Mouse (Mus musculus): ENCODE results near the gene Birc5. TPM values are rescaled to one million over a fixed set of nuclear protein-coding genes. Genes with fewer than 3 reads are reported as not detected.

Gene Birc5
- polyA plus RNA-seq, 1 experiment: 97.3 TPM

DNA sequence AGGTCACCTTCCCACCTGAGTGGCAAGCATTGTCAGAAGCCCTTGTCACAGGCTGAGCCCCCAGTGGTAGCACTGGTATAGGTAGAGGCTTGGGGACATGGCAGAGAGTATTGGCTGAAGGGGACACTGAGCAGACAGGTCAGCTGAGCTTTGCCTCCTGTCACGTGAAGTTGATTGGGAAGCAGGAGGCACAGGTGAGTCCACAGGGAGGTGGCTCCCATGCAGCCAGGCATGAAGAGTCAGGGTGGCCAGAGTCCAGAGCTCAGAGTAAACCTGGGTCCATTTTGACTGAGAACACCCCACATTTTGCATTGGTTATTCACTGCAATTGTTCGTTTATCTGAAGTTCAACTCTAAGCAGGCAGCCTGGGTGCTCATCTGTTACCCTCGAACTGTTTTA is 3.8 kb downstream of the Birc5 start:
- H3K4me1 ChIP-seq (ENCODE audit: control insufficient read depth, insufficient read depth, low read length): peaks cover 10% of the 10 kb centered on the region
- no peak for TF ChIP-seq CTCF (IDR thresholded peaks at IDR 0.05; ENCODE audit: low read depth, low read length)
- no peak for TF ChIP-seq POLR2A (IDR thresholded peaks at IDR 0.05; ENCODE audit: borderline replicate concordance, low read depth, low read length)
- H3K4me3 ChIP-seq (ENCODE audit: insufficient read depth, low read length): no peak overlapping the region
- H3K27ac ChIP-seq (ENCODE audit: insufficient read depth, low read depth, low read length): no peak overlapping the region

DNA sequence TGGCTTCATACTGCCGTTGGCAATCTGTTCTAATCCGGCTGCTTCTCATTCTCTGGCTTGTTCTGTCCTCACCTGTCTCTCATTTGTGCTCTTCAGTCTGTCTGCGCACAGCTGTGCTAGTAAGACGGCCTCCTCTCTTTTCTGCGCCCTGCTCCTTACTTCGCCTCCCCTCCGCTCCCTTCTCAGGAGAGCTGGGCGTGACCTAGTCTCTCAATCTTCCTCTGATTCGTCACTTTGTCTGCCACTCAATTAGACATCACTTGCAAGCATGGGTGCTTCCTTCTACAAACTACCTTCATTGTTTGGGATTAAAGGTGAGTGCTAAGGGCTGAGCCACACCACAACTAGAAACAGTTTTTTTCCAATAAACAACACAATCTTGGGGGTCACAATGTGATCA is 5.2 kb downstream of the Birc5 start:
- no peak for TF ChIP-seq POLR2A (IDR thresholded peaks at IDR 0.05; ENCODE audit: borderline replicate concordance, low read depth, low read length)
- TF ChIP-seq CTCF (IDR thresholded peaks at IDR 0.05; ENCODE audit: low read depth, low read length): no peak
- no peak overlapping the region for H3K27ac ChIP-seq (ENCODE audit: insufficient read depth, low read depth, low read length)
- no peak overlapping the region for H3K4me3 ChIP-seq (ENCODE audit: insufficient read depth, low read length)
- H3K4me1 ChIP-seq (ENCODE audit: control insufficient read depth, insufficient read depth, low read length): peaks cover 8% of the 10 kb centered on the region

DNA sequence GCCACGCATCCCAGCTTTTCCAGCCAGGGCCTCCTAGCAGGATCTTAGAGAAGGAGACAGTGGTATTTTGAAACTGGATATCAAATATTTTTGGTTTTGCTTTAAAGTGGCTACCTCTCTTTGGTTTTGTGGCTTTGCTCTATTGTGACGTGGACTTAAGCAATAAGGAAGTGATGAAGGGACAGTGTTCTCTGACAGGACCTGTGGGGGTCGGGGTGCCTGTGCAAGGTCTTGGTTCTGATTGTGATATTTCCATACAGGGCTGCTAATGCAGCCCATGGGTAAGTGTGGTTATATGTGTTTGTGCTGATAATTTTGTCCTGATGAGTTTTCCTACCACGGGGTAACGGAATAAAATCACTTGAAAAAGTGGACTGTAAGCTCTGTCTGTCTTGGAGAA is 6.3 kb downstream of the Birc5 start:
- TF ChIP-seq POLR2A (IDR thresholded peaks at IDR 0.05; ENCODE audit: borderline replicate concordance, low read depth, low read length) (no peak), CTCF (IDR thresholded peaks at IDR 0.05; ENCODE audit: low read depth, low read length) (no peak)
- Histone ChIP-seq H3K27ac (ENCODE audit: insufficient read depth, low read depth, low read length) (no peak overlapping the region), H3K4me3 (ENCODE audit: insufficient read depth, low read length) (no peak overlapping the region), H3K4me1 (ENCODE audit: control insufficient read depth, insufficient read depth, low read length) (peaks cover 6% of the 10 kb centered on the region)

DNA sequence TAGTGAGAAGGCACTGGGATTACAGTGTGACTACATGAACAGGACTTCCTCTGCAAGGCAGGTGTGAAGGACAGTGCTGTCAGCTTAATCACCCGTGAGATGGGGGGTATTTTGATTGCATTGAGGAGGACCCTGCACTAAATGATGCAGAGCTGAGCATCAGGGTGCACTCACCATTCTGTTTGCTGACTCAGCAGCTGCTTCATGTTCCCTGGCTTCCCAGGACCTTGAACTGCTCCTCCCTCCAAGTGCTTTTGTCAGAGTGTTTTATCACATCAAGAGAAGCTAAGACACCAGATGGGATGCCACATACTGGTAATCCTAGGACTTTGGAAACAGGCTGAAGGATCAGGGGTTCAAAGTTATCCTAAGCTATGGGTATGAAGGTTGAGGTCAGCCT is 6.9 kb downstream of the Birc5 start:
- Histone ChIP-seq H3K4me1 (ENCODE audit: control insufficient read depth, insufficient read depth, low read length) (0 out of 2 replicates have a peak, but pooled peaks cover 4% of the 10 kb centered on the region), H3K27ac (ENCODE audit: insufficient read depth, low read depth, low read length) (no peak overlapping the region), H3K4me3 (ENCODE audit: insufficient read depth, low read length) (no peak overlapping the region)
- no peak for TF ChIP-seq CTCF (IDR thresholded peaks at IDR 0.05; ENCODE audit: low read depth, low read length)

DNA sequence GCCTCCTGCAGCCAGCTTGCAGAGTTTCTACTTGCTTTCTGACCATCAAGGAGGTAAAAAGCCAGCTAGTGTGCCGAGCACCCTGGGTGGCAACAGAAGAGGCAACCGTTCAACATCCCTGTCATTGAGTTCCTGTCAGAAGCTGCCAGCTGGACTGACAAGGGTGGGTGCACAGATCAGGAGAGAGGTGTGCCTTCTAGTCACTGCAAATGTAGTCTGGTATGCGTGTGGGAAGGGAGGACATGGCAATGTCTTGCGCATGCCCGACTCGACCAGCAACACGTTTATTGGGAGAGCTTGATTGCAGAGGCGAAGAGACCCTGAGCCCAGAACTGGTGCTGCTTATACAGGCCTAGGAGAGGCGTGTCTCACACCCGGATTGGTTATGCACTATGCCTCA is 8.4 kb downstream of the Birc5 start:
- TF ChIP-seq CTCF (IDR thresholded peaks at IDR 0.05; ENCODE audit: low read depth, low read length) (no peak), POLR2A (IDR thresholded peaks at IDR 0.05; ENCODE audit: borderline replicate concordance, low read depth, low read length) (no peak)
- Histone ChIP-seq H3K4me3 (ENCODE audit: insufficient read depth, low read length) (no peak overlapping the region), H3K27ac (ENCODE audit: insufficient read depth, low read depth, low read length) (no peak overlapping the region), H3K4me1 (ENCODE audit: control insufficient read depth, insufficient read depth, low read length) (0 out of 2 replicates have a peak, but pooled peaks cover 4% of the 10 kb centered on the region)

DNA sequence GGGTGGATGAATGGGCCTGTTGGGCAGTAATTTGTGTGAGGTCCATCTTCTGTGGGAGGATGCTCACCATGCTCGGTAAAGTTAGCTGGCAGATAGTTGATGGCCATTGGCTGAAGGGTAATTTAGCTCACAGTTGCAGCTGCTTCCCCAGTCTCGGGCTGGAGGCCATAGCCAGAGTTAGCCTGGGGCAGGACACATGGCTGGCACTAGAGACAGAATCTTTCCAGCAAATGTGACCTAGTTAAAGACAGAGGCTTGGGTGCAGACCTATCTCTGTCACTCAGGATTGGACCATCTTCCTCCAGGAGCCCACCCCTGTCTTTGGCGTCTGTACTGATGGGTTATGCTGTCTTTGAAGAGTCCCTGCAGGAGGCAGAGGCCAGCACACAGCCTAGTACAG is 9.3 kb downstream of the Birc5 start:
- 0 out of 2 replicates have a peak, but pooled peaks cover 4% of the 10 kb centered on the region for H3K4me1 ChIP-seq (ENCODE audit: control insufficient read depth, insufficient read depth, low read length)
- H3K4me3 ChIP-seq (ENCODE audit: insufficient read depth, low read length): no peak overlapping the region
- no peak overlapping the region for H3K27ac ChIP-seq (ENCODE audit: insufficient read depth, low read depth, low read length)
- TF ChIP-seq POLR2A (IDR thresholded peaks at IDR 0.05; ENCODE audit: borderline replicate concordance, low read depth, low read length) (no peak), CTCF (IDR thresholded peaks at IDR 0.05; ENCODE audit: low read depth, low read length) (no peak)

DNA sequence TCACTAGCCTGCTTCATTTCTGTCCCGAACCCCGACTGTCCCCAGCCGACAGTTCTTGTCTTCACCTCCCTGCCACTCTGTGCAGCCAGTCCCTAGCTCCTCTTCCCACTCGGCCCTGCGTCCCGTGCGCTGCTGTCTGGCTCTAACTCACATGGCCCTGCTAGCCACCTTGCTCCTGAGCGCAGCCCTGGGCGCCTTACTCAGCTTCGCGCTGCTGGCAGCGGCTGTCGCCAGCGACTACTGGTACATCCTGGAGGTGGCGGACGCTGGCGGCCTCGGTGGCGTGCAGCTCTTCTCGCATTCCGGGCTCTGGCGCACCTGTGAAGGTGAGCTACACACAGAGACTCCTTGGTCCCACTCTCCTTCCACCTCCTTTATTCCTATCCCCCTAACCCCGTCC is 11.6 kb downstream of the Birc5 start, which contains the start of gene Tmem235:
Tmem235 (plus strand) TSS at position 152 of the 400 bp plus-strand sequence.
- no peak within 1 kb of the TSS for H3K4me3 ChIP-seq (ENCODE audit: insufficient read depth, low read length)
- H3K4me1 ChIP-seq (ENCODE audit: control insufficient read depth, insufficient read depth, low read length): peaks cover 10% of the 10 kb centered on the region
- no peak within 1 kb of the TSS for H3K27ac ChIP-seq (ENCODE audit: insufficient read depth, low read depth, low read length)
- TF ChIP-seq POLR2A (IDR thresholded peaks at IDR 0.05; ENCODE audit: borderline replicate concordance, low read depth, low read length): no peak
- no peak for TF ChIP-seq CTCF (IDR thresholded peaks at IDR 0.05; ENCODE audit: low read depth, low read length)

DNA sequence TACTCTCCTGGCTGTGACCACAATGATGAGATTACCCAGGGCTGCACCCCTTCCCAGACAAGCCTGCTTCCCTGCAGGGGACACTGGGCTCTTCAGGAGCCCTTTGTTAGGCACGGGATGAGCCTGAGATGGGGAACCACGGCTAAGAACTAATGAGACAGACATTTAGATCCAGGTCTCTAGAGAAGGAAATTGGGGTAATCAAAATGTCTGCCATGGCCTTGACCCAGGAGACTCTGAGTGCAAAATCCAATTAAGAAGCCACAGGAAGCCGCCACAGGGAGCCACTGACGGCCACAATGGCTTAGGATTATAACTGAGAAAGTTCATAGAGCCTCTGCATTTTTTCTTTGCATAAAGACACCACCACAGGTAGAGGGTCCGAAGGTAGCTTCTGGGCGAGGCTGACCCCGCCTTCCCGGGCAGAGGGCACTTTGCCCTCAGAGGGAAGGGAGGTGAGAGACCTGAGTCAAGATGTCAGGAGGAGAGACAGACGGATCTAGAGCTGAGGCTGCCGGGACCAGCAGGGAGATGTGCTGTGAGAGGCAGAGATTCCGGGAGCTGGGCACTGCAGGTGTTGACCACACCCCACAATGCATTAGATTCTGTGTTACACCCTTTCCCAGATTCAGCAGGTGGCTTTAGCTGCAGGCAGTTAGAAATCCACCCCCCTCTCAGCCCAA is 14.3 kb downstream of the Birc5 start:
- Histone ChIP-seq H3K4me3 (ENCODE audit: insufficient read depth, low read length) (no peak overlapping the region), H3K27ac (ENCODE audit: insufficient read depth, low read depth, low read length) (no peak overlapping the region), H3K4me1 (ENCODE audit: control insufficient read depth, insufficient read depth, low read length) (peaks cover 14% of the 10 kb centered on the region)
- TF ChIP-seq CTCF (IDR thresholded peaks at IDR 0.05; ENCODE audit: low read depth, low read length): no peak
- TF ChIP-seq POLR2A (IDR thresholded peaks at IDR 0.05; ENCODE audit: borderline replicate concordance, low read depth, low read length): no peak

DNA sequence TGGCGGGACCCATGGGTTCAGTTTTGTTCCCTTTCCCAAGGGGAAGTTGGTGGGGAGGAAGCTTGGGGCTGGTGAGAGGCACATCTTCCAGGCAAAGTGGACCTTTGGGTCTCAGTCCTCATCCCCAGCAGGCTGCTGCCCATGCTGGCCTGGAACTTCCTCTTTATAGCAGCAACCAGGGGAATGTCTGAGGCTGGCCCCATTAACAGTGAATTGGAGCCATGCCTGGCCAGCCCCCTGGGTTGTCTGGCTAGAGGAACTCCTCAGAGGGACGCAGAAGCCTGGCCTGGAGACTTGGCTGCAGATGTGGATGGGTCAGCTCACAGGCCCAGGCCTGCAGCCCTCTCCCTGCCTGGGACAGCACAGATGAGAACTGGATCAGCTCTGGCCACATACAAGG is 15.8 kb downstream of the Birc5 start:
- TF ChIP-seq CTCF (IDR thresholded peaks at IDR 0.05; ENCODE audit: low read depth, low read length) (no peak), POLR2A (IDR thresholded peaks at IDR 0.05; ENCODE audit: borderline replicate concordance, low read depth, low read length) (no peak)

DNA sequence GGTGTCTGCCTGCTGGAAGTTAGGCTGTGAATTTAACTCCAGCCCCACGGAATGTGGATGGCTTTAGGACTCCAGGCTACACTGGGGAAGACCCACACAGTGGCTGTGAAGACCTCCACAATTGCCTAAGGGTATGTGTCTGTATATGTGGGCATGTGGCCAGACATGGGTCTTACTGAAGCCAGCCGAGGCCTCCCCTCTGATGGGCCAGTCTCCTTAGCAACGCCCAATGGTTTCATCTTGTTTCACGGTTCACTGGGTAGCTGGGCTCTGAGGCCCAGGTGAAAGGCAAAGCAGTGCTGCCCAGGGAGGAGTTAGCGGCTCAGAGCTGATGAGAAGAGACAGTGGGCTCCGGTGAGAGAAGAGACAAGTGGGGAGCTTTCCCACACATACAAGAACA is 16.9 kb downstream of the Birc5 start:
- no peak overlapping the region for H3K4me3 ChIP-seq (ENCODE audit: insufficient read depth, low read length)
- TF ChIP-seq POLR2A (IDR thresholded peaks at IDR 0.05; ENCODE audit: borderline replicate concordance, low read depth, low read length): no peak
- no peak for TF ChIP-seq CTCF (IDR thresholded peaks at IDR 0.05; ENCODE audit: low read depth, low read length)
- H3K4me1 ChIP-seq (ENCODE audit: control insufficient read depth, insufficient read depth, low read length): peaks cover 14% of the 10 kb centered on the region
- no peak overlapping the region for H3K27ac ChIP-seq (ENCODE audit: insufficient read depth, low read depth, low read length)

More for the DNA sequence above, 15.8 kb downstream of the Birc5 start:
- Histone ChIP-seq H3K27ac (ENCODE audit: insufficient read depth, low read depth, low read length) (peak overlapping the region; percentile 24; the same call in 1 of the 2 replicates), H3K4me3 (ENCODE audit: insufficient read depth, low read length) (no peak overlapping the region), H3K4me1 (ENCODE audit: control insufficient read depth, insufficient read depth, low read length) (peaks cover 14% of the 10 kb centered on the region)
